Mouse (Mus musculus): ENCODE results near the gene Olfr902.
"Not testable (repeated sequence)": the region's sequence is repeated elsewhere in the genome, so short reads cannot be mapped to it uniquely, and the experiment has no call there.

The Olfr902 gene

GRCm38 (mm10) chr9:38447352-38447751 is at the start of gene Olfr902:
Gene Olfr902, plus strand, starts transcription at chr9:38447652.
- no peak for DNase-seq (ENCODE audit: low spot score)

- DNase-seq (ENCODE audit: low spot score) = no peak
Observed at GRCm38 (mm10) chr9:38401398-38401797, 46.1 kb upstream of the Olfr902 start, which contains the start of gene Olfr147. Gene Olfr147, plus strand, starts transcription at chr9:38401698.

- DNase-seq (ENCODE audit: low spot score) = not testable (repeated sequence)
Observed at GRCm38 (mm10) chr9:38407502-38407901, 40.0 kb upstream of the Olfr902 start.

- DNase-seq (ENCODE audit: low spot score) = not testable (repeated sequence)
Observed at GRCm38 (mm10) chr9:38413502-38413901, 34.0 kb upstream of the Olfr902 start.

GRCm38 (mm10) chr9:38423801-38424200 is 23.7 kb upstream of the Olfr902 start:
- DNase-seq (ENCODE audit: low spot score) = no peak

- DNase-seq (ENCODE audit: low spot score) = no peak
Observed at GRCm38 (mm10) chr9:38427026-38427425, 20.4 kb upstream of the Olfr902 start.

- no peak for DNase-seq (ENCODE audit: low spot score)
Observed at GRCm38 (mm10) chr9:38429155-38429554, 18.3 kb upstream of the Olfr902 start, which contains the start of gene Olfr901. Gene Olfr901, plus strand, starts transcription at chr9:38429455.

- no peak for DNase-seq (ENCODE audit: low spot score)
Observed at GRCm38 (mm10) chr9:38462844-38463243, 15.4 kb downstream of the Olfr902 start, which contains the start of gene Olfr904. Gene Olfr904, plus strand, starts transcription at chr9:38463144.

GRCm38 (mm10) chr9:38470807-38471206 is 23.4 kb downstream of the Olfr902 start, which contains the start of gene Olfr905:
Gene Olfr905, plus strand, starts transcription at chr9:38471107.
- DNase-seq (ENCODE audit: low spot score) = no peak

GRCm38 (mm10) chr9:38486785-38487184 is 39.3 kb downstream of the Olfr902 start, which contains the start of gene Olfr906:
Gene Olfr906, plus strand, starts transcription at chr9:38487085.
- DNase-seq (ENCODE audit: low spot score) = no peak

GRCm38 (mm10) chr9:38495501-38495900 is 48.0 kb downstream of the Olfr902 start, which contains the start of gene Olfr907:
Gene Olfr907, plus strand, starts transcription at chr9:38495801.
- DNase-seq (ENCODE audit: low spot score) = no peak

Data from spleen, adult 12 weeks (tissue).